Mouse (Mus musculus) heart, postnatal 14 days (tissue): Measurements from ENCODE around the gene Mrps14. TPM values are rescaled to one million over a fixed set of nuclear protein-coding genes. Genes with fewer than 3 reads are reported as not detected.

ENCODE experiments used
- DNase-seq, 2 experiments: peaks; one replicate each; pipeline ENCODE4 v3.0.0; 2021 to 2022
- intact Hi-C: fragments of 180-260 bp; cut with DNase I; formaldehyde crosslinking; loops from one replicate; pipeline ENCODE4 v1.15.1; 2025
- long read RNA-seq, 2 experiments: library from polyadenylated mRNA; stranded (forward); transcript quantifications; one replicate each; pipeline ENCODE4 v2.0.0; 2021
- total RNA-seq, 2 experiments: library from RNA; stranded (reverse); gene quantifications; 2 replicates each; pipeline ENCODE4 v1.2.3; 2021

Mrps14 gene
- 10 to 100 TPM; 88.8 to 98.5 TPM for total RNA-seq
- long read RNA-seq, experiment 1, transcript Mrps14-203 (3 exons, 2,999 nt): major isoform, 153 of 158 reads
- long read RNA-seq, experiment 1, partial matches to known transcripts: 1 of 158 reads
- long read RNA-seq, experiment 1, other reads (novel, unspliced or antisense): 4 of 158 reads
- long read RNA-seq, experiment 2, transcript Mrps14-203 (3 exons, 2,999 nt): major isoform, 123 of 130 reads
- long read RNA-seq, experiment 2, partial matches to known transcripts: 4 of 130 reads
- long read RNA-seq, experiment 2, other reads (novel, unspliced or antisense): 3 of 130 reads

- DNase-seq: peak; percentile 97 to 98
- intact Hi-C loops: loop anchor here (1.0 kb wide), 1 partner anchor 18 kb away; the partner anchor contains the start of gene Cacybp
These were observed at the start of gene Mrps14 for GRCm38 (mm10) chr1:160194529-160195336. Mrps14 (plus strand) TSS chr1:160195215.

DNA sequence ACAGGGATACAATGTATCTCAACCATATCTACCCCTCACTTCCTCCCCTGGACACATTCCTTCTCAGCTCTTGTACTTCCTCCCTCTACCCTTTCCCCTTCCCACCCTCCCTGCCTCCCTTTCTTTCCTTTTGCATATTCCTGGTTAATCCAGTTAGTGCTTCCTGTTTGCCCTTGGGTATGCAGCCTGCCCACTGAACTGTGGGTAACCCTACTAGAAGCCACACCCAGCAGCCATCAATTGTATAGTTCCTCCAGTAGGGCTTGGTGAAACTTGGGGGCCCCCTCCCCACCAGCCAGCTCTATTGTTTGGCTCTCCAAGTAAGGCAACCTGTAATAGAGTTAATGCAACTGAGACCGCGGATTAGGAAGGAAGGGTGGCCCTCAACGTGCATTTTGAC, 49.4 kb upstream of the Mrps14 start:
- no peak for DNase-seq
- intact Hi-C loops: no loop called here

GRCm38 (mm10) chr1:160147274-160147673, 47.7 kb upstream of the Mrps14 start:
- intact Hi-C loops: no loop called here
- DNase-seq: no peak

DNA sequence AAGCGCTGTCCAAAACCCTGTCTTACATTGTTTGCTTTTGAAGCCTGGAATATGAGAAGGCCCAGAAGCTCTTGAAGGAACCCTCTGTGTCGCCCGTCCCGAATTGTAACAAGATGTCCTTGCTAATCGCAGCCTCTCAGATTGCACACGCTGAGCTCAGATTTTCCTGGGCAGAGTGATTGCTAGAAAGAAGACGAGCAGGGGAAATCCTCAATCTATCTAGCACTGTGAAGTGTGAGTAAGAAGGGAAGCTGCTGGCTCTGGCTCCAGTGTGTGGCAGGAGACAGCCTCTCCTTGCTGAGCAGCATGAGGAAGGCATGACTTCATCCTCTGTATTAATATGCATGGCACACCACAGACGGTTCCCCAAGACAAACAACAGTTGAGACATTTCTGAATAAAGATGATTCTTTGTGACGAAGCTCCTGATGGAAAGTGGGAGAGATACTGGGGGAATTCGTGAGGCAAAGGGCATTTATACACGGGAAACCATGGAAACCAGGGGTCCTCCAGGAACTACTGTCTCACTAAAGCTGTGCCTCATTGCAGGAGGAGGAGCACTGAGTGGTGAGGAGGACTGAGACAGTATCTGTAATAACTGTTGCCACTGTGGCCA, 45.6 kb upstream of the Mrps14 start:
- intact Hi-C loops: no loop called here
- DNase-seq: no peak

GRCm38 (mm10) chr1:160150726-160151125, 44.3 kb upstream of the Mrps14 start:
- DNase-seq: no peak
- intact Hi-C loops: loop anchor here (10.0 kb wide), 1 partner anchor 1184 kb away; no protein-coding TSS in a partner anchor

GRCm38 (mm10) chr1:160153480-160153879, 41.5 kb upstream of the Mrps14 start, which contains the start of gene Tnn:
Tnn (minus strand) TSS chr1:160153580.
- intact Hi-C loops: loop anchor here (10.0 kb wide), 1 partner anchor 1181 kb away; no protein-coding TSS in a partner anchor
- no peak for DNase-seq

- intact Hi-C loops: loop anchor here (10.0 kb wide), 1 partner anchor 1177 kb away; no protein-coding TSS in a partner anchor
- no peak for DNase-seq
These were observed 36.8 kb upstream of the Mrps14 start for GRCm38 (mm10) chr1:160158190-160158589.

- intact Hi-C loops: no loop called here
- DNase-seq: no peak
These were observed 28.4 kb upstream of the Mrps14 start for GRCm38 (mm10) chr1:160166600-160166999.

GRCm38 (mm10) chr1:160176903-160177302, 18.1 kb upstream of the Mrps14 start:
- intact Hi-C loops: no loop called here

GRCm38 (mm10) chr1:160181216-160181615, 13.8 kb upstream of the Mrps14 start:
- no peak for DNase-seq
- intact Hi-C loops: loop anchor here (10.0 kb wide), 2 partner anchors 266 to 786 kb away; no protein-coding TSS in a partner anchor

More at GRCm38 (mm10) chr1:160176903-160177302, 18.1 kb upstream of the Mrps14 start:
- no peak for DNase-seq

DNA sequence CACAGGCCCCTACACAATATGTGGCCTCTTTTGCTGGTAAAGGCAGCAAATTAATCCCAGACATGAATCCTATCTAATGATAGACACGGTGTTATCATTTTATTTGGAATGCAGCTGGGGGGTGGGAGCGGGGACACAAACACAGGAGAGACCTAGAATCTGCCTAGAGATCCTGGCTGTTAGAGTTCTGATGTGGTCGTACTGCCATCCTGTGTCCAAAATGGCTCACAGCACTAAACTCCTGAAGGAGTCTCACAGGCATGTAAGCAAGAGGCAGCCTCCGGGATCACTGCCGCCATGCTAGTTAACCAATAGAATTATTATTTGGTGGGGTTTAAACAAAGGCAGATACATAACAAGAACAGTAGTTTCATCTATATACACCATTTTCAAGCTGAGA, 10.5 kb upstream of the Mrps14 start:
- intact Hi-C loops: loop anchor here (10.0 kb wide), 2 partner anchors 270 to 790 kb away; no protein-coding TSS in a partner anchor
- DNase-seq: peak; percentile 6 to 23

DNA sequence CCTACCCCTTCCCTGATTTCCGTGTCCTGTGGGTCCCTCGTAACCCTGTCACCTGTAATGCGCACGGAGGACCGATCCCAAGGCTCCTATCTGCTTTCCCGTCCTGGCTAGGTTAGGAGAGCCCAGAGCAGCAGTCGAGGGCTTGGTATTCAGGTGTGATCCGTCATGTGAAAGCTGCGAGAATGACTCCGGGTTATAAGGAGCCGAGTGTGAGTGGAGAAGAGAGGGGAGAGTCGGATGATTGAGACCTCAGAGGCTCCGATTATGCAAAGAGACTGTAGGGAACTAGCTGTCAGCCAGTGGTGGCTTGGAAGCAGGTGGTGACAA, 285 bp downstream of the Mrps14 start:
- intact Hi-C loops: loop anchor here (1.0 kb wide), 1 partner anchor 17 kb away; the partner anchor contains the start of gene Cacybp
- DNase-seq: no peak

GRCm38 (mm10) chr1:160205486-160205885, 10.5 kb downstream of the Mrps14 start:
- intact Hi-C loops: no loop called here
- DNase-seq: no peak

- no peak for DNase-seq
- intact Hi-C loops: loop anchor here (10.0 kb wide), 1 partner anchor 825 kb away; the partner anchor contains the start of gene Zbtb37
These were observed 14.8 kb downstream of the Mrps14 start for GRCm38 (mm10) chr1:160209844-160210243.

GRCm38 (mm10) chr1:160210566-160210965, 15.6 kb downstream of the Mrps14 start:
- intact Hi-C loops: loop anchor here (10.0 kb wide), 1 partner anchor 824 kb away; the partner anchor contains the start of gene Zbtb37
- no peak for DNase-seq

- DNase-seq: no peak
These were observed 16.6 kb downstream of the Mrps14 start for GRCm38 (mm10) chr1:160211597-160212122.

GRCm38 (mm10) chr1:160212123-160212691, 17.2 kb downstream of the Mrps14 start:
- DNase-seq: peak in 1 of 2 experiments; percentile 61
- intact Hi-C loops: loop anchor here (1.0 to 10.0 kb wide), 2 partner anchors 17 to 823 kb away; partner anchors contain the start of genes Mrps14 and Zbtb37

More at GRCm38 (mm10) chr1:160211597-160212122, 16.6 kb downstream of the Mrps14 start:
- intact Hi-C loops: loop anchor here (1.0 to 10.0 kb wide), 2 partner anchors 16 to 823 kb away; partner anchors contain the start of genes Mrps14 and Zbtb37

DNA sequence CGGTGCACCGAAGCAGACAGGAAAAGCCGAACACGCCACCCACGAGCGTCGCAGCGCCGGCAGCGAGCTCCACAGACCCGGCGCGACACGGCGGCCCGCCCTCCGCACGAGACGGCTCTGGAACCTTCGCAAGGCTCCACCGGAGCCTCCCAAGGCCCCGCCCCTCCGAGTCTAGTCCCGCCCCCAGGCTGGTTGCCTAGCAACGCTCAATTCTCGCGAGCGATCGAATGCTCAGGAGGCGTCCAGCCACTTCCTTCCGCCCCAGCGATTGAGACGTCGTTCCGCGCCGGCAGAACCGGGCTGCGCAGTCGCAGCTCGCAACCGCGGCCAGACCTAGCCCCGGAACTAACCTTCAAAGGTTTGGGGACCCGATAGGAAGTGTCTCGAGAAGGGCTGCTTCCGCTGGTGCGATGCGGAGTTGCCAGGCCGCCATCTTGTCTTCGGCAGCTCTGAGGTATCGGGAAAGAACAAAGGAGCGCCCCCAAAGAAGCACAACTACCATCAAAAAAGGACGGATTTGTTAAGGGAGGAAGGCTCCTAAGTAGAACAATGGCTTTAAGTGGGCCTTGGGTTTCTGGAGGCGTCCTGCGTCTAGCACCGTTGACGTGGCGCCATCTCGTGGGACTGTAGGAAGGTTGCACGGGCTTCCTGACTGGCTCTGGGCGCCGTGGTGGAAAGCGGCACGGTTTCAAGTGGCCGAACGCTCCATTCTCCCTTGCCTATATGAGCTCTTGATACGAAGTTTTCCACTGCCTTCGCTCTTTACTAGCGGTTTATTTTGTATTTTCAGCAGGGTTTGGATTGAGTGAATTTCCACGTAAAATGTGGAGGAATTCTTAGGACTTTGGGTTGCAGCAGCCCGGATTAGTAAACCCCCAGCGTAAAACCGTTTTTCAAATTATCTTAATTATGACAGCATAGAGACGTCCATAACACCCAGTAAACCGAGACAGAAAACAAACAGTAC, 18.0 kb downstream of the Mrps14 start, which contains the start of gene Cacybp:
Cacybp (minus strand) TSS at position 173 of the 967 bp plus-strand sequence.
- intact Hi-C loops: loop anchor here (1.0 to 10.0 kb wide), 2 partner anchors 18 to 822 kb away; partner anchors contain the start of genes Mrps14 and Zbtb37
- DNase-seq: peak; percentile 100
